Comparison of ENCODE assay signal across 11 mouse cellular contexts in the genomic region with DNA sequence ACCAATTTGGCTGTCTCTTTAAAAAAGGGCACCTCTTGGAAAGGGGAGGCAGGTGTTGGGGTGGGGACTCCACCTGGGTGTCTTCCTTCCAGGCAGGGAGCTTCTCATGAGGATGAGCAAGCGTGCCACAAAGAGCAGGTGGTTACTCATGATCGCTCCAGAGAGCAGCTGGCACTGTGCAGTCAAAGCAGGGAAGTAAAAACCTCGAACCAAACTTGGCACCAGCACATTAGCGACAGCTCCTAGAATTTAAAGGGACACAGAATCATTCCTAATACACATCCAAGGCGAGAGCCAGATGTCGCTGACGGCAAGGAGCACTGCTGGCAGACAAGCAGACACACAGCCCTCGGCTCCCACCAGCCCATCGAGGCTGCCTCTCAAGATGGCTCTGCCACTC.
A peak's percentile ranks its signal among the peaks of the same experiment; 100 is the strongest.
DNase-seq lines count a peak whose midpoint lies in the region; ATAC-seq and TF ChIP-seq lines count a peak whose summit lies in the region.
"Had no signal": no experiment of that assay in that cellular context is flagged by ENCODE, and none has a peak within 500 bp of the region (broad histone marks: within the 10 kb centered on the region; RNA-seq: fewer than 3 reads in every experiment).

No protein-coding gene starts in this region.

- DNase-seq in midbrain, postnatal 0 days (ENCODE audit: low spot score): peak; percentile 76
- peak; percentile 85 to 90 for DNase-seq in cerebellum, postnatal 14 days
- DNase-seq in layer of hippocampus, postnatal 14 days (ENCODE audit: low spot score in 2 of 2): peak; percentile 49 to 56
- DNase-seq in lung, postnatal 0 days (ENCODE audit: low spot score): no peak
- DNase-seq in lung, postnatal 25 days (ENCODE audit: low spot score): no peak
- DNase-seq: liver; thymus, adult 18-20 months had no signal

- H3K9me3 ChIP-seq in midbrain, postnatal 0 days (ENCODE audit: low read length): no peaks in the 10 kb centered on the region
- H3K9me3 ChIP-seq in midbrain, embryonic 15.5 days: no peaks in the 10 kb centered on the region
- no peaks in the 10 kb centered on the region for H3K9me3 ChIP-seq in lung, postnatal 0 days (ENCODE audit: low read length)
- H3K9me3 ChIP-seq in forebrain, embryonic 12.5 days: no peaks in the 10 kb centered on the region
- H3K9me3 ChIP-seq: embryonic facial prominence, embryonic 13.5 days had no signal

- ATAC-seq in midbrain, postnatal 0 days (ENCODE audit: low FRiP score): no peak
- ATAC-seq in midbrain, embryonic 15.5 days (replicated peaks): no peak
- no peak for ATAC-seq in lung, postnatal 0 days
- no peak for ATAC-seq in forebrain, embryonic 12.5 days (ENCODE audit: low FRiP score)

- no peak overlapping the region for H3K27ac ChIP-seq in midbrain, postnatal 0 days (ENCODE audit: low read depth, low read length)
- no peak overlapping the region for H3K27ac ChIP-seq in midbrain, embryonic 15.5 days
- no peak overlapping the region for H3K27ac ChIP-seq in lung, postnatal 0 days (ENCODE audit: low read length)
- H3K27ac ChIP-seq in forebrain, embryonic 12.5 days: no peak overlapping the region
- H3K27ac ChIP-seq: embryonic facial prominence, embryonic 13.5 days; macrophage had no signal

- no peaks in the 10 kb centered on the region for H3K36me3 ChIP-seq in midbrain, postnatal 0 days (ENCODE audit: insufficient read depth, low read length)
- no peaks in the 10 kb centered on the region for H3K36me3 ChIP-seq in midbrain, embryonic 15.5 days (replicated peaks)
- H3K36me3 ChIP-seq in lung, postnatal 0 days (ENCODE audit: insufficient read depth, low read length): no peaks in the 10 kb centered on the region
- H3K36me3 ChIP-seq in forebrain, embryonic 12.5 days (replicated peaks): no peaks in the 10 kb centered on the region
- H3K36me3 ChIP-seq: embryonic facial prominence, embryonic 13.5 days had no signal

- H3K4me2 ChIP-seq in midbrain, postnatal 0 days (ENCODE audit: low read depth, low read length, poor library complexity, severe bottlenecking): no peak overlapping the region
- H3K4me2 ChIP-seq in midbrain, embryonic 15.5 days: no peak overlapping the region
- no peak overlapping the region for H3K4me2 ChIP-seq in lung, postnatal 0 days (replicated peaks; ENCODE audit: low read depth, low read length)
- H3K4me2 ChIP-seq in forebrain, embryonic 12.5 days: no peak overlapping the region
- H3K4me2 ChIP-seq: embryonic facial prominence, embryonic 13.5 days had no signal

- no peaks in the 10 kb centered on the region for H3K4me1 ChIP-seq in midbrain, postnatal 0 days (ENCODE audit: insufficient read depth, low read length)
- no peaks in the 10 kb centered on the region for H3K4me1 ChIP-seq in midbrain, embryonic 15.5 days
- H3K4me1 ChIP-seq in lung, postnatal 0 days (ENCODE audit: insufficient read depth, low read depth, low read length): no peaks in the 10 kb centered on the region
- H3K4me1 ChIP-seq in forebrain, embryonic 12.5 days: no peaks in the 10 kb centered on the region
- H3K4me1 ChIP-seq: embryonic facial prominence, embryonic 13.5 days had no signal

- no peak for TF ChIP-seq EP300 in lung, postnatal 0 days (IDR thresholded peaks at IDR 0.05)

- WGBS in midbrain, postnatal 0 days: 63% methylated on average over 9 of the region's 9 CpGs
- WGBS in midbrain, embryonic 15.5 days: 77% methylated on average over 9 of the region's 9 CpGs
- WGBS in lung, postnatal 0 days: 58% methylated on average over 9 of the region's 9 CpGs
- WGBS in forebrain, embryonic 12.5 days: 73% methylated on average over 9 of the region's 9 CpGs

- no peak overlapping the region for H3K9ac ChIP-seq in midbrain, postnatal 0 days (replicated peaks; ENCODE audit: low read length, poor library complexity, severe bottlenecking)
- H3K9ac ChIP-seq in midbrain, embryonic 15.5 days: no peak overlapping the region
- H3K9ac ChIP-seq in lung, postnatal 0 days (replicated peaks; ENCODE audit: low read depth): no peak overlapping the region
- H3K9ac ChIP-seq in forebrain, embryonic 12.5 days: no peak overlapping the region
- H3K9ac ChIP-seq: embryonic facial prominence, embryonic 13.5 days had no signal

- H3K27me3 ChIP-seq in midbrain, postnatal 0 days (ENCODE audit: insufficient read depth, low read length): no peaks in the 10 kb centered on the region
- no peaks in the 10 kb centered on the region for H3K27me3 ChIP-seq in midbrain, embryonic 15.5 days (replicated peaks)
- H3K27me3 ChIP-seq in lung, postnatal 0 days (replicated peaks; ENCODE audit: insufficient read depth, low read length): no peaks in the 10 kb centered on the region
- H3K27me3 ChIP-seq in forebrain, embryonic 12.5 days: 0 out of 2 replicates have a peak, but pooled peaks cover 8% of the 10 kb centered on the region
- H3K27me3 ChIP-seq: embryonic facial prominence, embryonic 13.5 days had no signal

- no peak overlapping the region for H3K4me3 ChIP-seq in midbrain, postnatal 0 days (ENCODE audit: low read depth, low read length)
- no peak overlapping the region for H3K4me3 ChIP-seq in midbrain, embryonic 15.5 days
- H3K4me3 ChIP-seq in lung, postnatal 0 days (ENCODE audit: low read depth, low read length): no peak overlapping the region
- no peak overlapping the region for H3K4me3 ChIP-seq in forebrain, embryonic 12.5 days (replicated peaks)
- H3K4me3 ChIP-seq: embryonic facial prominence, embryonic 13.5 days had no signal

- no peak for TF ChIP-seq CTCF in midbrain, postnatal 0 days (IDR thresholded peaks at IDR 0.05)
- no peak for TF ChIP-seq CTCF in lung, postnatal 0 days (IDR thresholded peaks at IDR 0.05)

Comparison
In these comparisons a context has a peak if more than half of its experiments do, and no peak if none do; other contexts are left out.
1. DNase-seq: peak in midbrain, postnatal 0 days (single experiment), cerebellum, postnatal 14 days (2 of 2) and layer of hippocampus, postnatal 14 days (2 of 2); none in lung, postnatal 0 days (single experiment) and lung, postnatal 25 days (single experiment).